In genomic region chr12:108035412-108036078, GRCm38 (mm10) we compare ENCODE assay signal across 17 mouse cellular contexts. TPM values are rescaled to one million over a fixed set of nuclear protein-coding genes. Genes with fewer than 3 reads are reported as not detected.
DNase-seq lines count a peak whose midpoint lies in the region; ATAC-seq and TF ChIP-seq lines count a peak whose summit lies in the region.
"Had no signal": no experiment of that assay in that cellular context is flagged by ENCODE, and none has a peak within 500 bp of the region (broad histone marks: within the 10 kb centered on the region; RNA-seq: fewer than 3 reads in every experiment).

No protein-coding gene starts in this region.

- ATAC-seq in intestine, embryonic 16.5 days: peak; percentile 82
- peak; percentile 84 for ATAC-seq in stomach, postnatal 0 days (ENCODE audit: low FRiP score, low TSS enrichment)
- ATAC-seq in hindbrain, embryonic 11.5 days (ENCODE audit: low FRiP score): no peak
- no peak for ATAC-seq in erythroblast, adult 5-6 weeks (replicated peaks; ENCODE audit: low FRiP score, poor library complexity, severe bottlenecking)
- ATAC-seq: forebrain, embryonic 14.5 days had no signal

- TF ChIP-seq CTCF in kidney, adult 2 months (conservative IDR thresholded peaks at IDR 0.05; ENCODE audit: insufficient read depth, insufficient read length, low read depth, low read length): no peak
- no peak for TF ChIP-seq CTCF in stomach, postnatal 0 days (IDR thresholded peaks at IDR 0.05; ENCODE audit: low read depth)

- no peak overlapping the region for H3K4me3 ChIP-seq in intestine, embryonic 16.5 days (ENCODE audit: low read length)
- H3K4me3 ChIP-seq in kidney, adult 2 months (ENCODE audit: insufficient read depth, low read depth, low read length): no peak overlapping the region
- H3K4me3 ChIP-seq in stomach, postnatal 0 days (ENCODE audit: low read depth, low read length): no peak overlapping the region
- H3K4me3 ChIP-seq in hindbrain, embryonic 11.5 days (ENCODE audit: low read depth, low read length): no peak overlapping the region
- H3K4me3 ChIP-seq: heart, embryonic 15.5 days; hindbrain, embryonic 10.5 days; limb, embryonic 12.5 days; neural tube, embryonic 13.5 days had no signal

- H3K9me3 ChIP-seq in intestine, embryonic 16.5 days (ENCODE audit: control insufficient read depth, low read length): no peaks in the 10 kb centered on the region
- no peaks in the 10 kb centered on the region for H3K9me3 ChIP-seq in stomach, postnatal 0 days (ENCODE audit: control insufficient read depth, low read length)
- H3K9me3 ChIP-seq in hindbrain, embryonic 11.5 days (ENCODE audit: control insufficient read depth, low read length): no peaks in the 10 kb centered on the region
- H3K9me3 ChIP-seq: heart, embryonic 15.5 days; hindbrain, embryonic 10.5 days; neural tube, embryonic 13.5 days had no signal

- TF ChIP-seq EP300 in stomach, postnatal 0 days (optimal IDR thresholded peaks at IDR 0.05): no peak

- H3K4me2 ChIP-seq in intestine, embryonic 16.5 days (ENCODE audit: low read depth, low read length): peak overlapping the region; percentile 28; the same call in 1 of the 2 replicates
- H3K4me2 ChIP-seq in stomach, postnatal 0 days (replicated peaks; ENCODE audit: low read depth): 0 out of 2 replicates have a peak overlapping the region, but pooled peaks have one; percentile 8
- no peak overlapping the region for H3K4me2 ChIP-seq in hindbrain, embryonic 11.5 days (replicated peaks; ENCODE audit: low read depth, low read length)
- H3K4me2 ChIP-seq: heart, embryonic 15.5 days; limb, embryonic 12.5 days; neural tube, embryonic 13.5 days had no signal

- DNase-seq in kidney, adult 2 months: peak; percentile 94
- DNase-seq in kidney, postnatal 25 days: peak; percentile 79 to 93
- DNase-seq in stomach, postnatal 0 days (ENCODE audit: low spot score): peak; percentile 70
- DNase-seq in hindbrain, embryonic 11.5 days (ENCODE audit: low spot score): no peak
- no peak for DNase-seq in adrenal gland, adult (ENCODE audit: inconsistent age in 2 of 2, low spot score in 1 of 2)
- DNase-seq: adrenal gland, postnatal 10 days; cerebellum, adult 9-11 months; heart, adult 11 months had no signal

- peaks cover 8% of the 10 kb centered on the region; the same call in 1 of the 2 replicates for H3K4me1 ChIP-seq in intestine, embryonic 16.5 days (ENCODE audit: control insufficient read depth, insufficient read depth, low read length)
- H3K4me1 ChIP-seq in kidney, adult 2 months (ENCODE audit: control insufficient read depth, insufficient read depth, low read length): peaks cover 6% of the 10 kb centered on the region; the same call in 1 of the 2 replicates
- H3K4me1 ChIP-seq in stomach, postnatal 0 days (replicated peaks; ENCODE audit: control insufficient read depth, insufficient read depth): no peaks in the 10 kb centered on the region
- no peaks in the 10 kb centered on the region for H3K4me1 ChIP-seq in hindbrain, embryonic 11.5 days (replicated peaks; ENCODE audit: control insufficient read depth, insufficient read depth, low read length)
- H3K4me1 ChIP-seq: heart, embryonic 15.5 days; neural tube, embryonic 13.5 days had no signal

- H3K27me3 ChIP-seq in intestine, embryonic 16.5 days (replicated peaks; ENCODE audit: control insufficient read depth, insufficient read depth, low read length): no peaks in the 10 kb centered on the region
- no peaks in the 10 kb centered on the region for H3K27me3 ChIP-seq in kidney, adult 2 months (replicated peaks; ENCODE audit: control insufficient read depth, insufficient read depth, low read length)
- no peaks in the 10 kb centered on the region for H3K27me3 ChIP-seq in stomach, postnatal 0 days (ENCODE audit: control insufficient read depth, insufficient read depth, low read length)
- no peaks in the 10 kb centered on the region for H3K27me3 ChIP-seq in hindbrain, embryonic 11.5 days (ENCODE audit: control insufficient read depth, insufficient read depth, low read length)
- H3K27me3 ChIP-seq: neural tube, embryonic 13.5 days had no signal

- H3K27ac ChIP-seq in intestine, embryonic 16.5 days (ENCODE audit: low read length): peak overlapping the region; percentile 93
- H3K27ac ChIP-seq in kidney, adult 2 months (ENCODE audit: insufficient read depth, low read depth, low read length): peak overlapping the region; percentile 84
- no peak overlapping the region for H3K27ac ChIP-seq in stomach, postnatal 0 days (replicated peaks)
- no peak overlapping the region for H3K27ac ChIP-seq in hindbrain, embryonic 11.5 days (ENCODE audit: low read depth, low read length)
- H3K27ac ChIP-seq: heart, embryonic 15.5 days; hindbrain, embryonic 10.5 days; limb, embryonic 12.5 days; neural tube, embryonic 13.5 days had no signal

- H3K9ac ChIP-seq in intestine, embryonic 16.5 days (ENCODE audit: low read depth, low read length): no peak overlapping the region
- no peak overlapping the region for H3K9ac ChIP-seq in stomach, postnatal 0 days (ENCODE audit: low read length)
- H3K9ac ChIP-seq in hindbrain, embryonic 11.5 days (ENCODE audit: low read depth, low read length): no peak overlapping the region
- H3K9ac ChIP-seq: heart, embryonic 15.5 days; limb, embryonic 12.5 days; neural tube, embryonic 13.5 days had no signal

- no peaks in the 10 kb centered on the region for H3K36me3 ChIP-seq in intestine, embryonic 16.5 days (ENCODE audit: control insufficient read depth, insufficient read depth, low read length)
- no peaks in the 10 kb centered on the region for H3K36me3 ChIP-seq in kidney, adult 2 months (ENCODE audit: control insufficient read depth, insufficient read depth, low read length)
- no peaks in the 10 kb centered on the region for H3K36me3 ChIP-seq in stomach, postnatal 0 days (ENCODE audit: control insufficient read depth, insufficient read depth, low read length)
- no peaks in the 10 kb centered on the region for H3K36me3 ChIP-seq in hindbrain, embryonic 11.5 days (ENCODE audit: control insufficient read depth, insufficient read depth, low read length)
- H3K36me3 ChIP-seq: heart, embryonic 15.5 days; hindbrain, embryonic 10.5 days; limb, embryonic 12.5 days; neural tube, embryonic 13.5 days had no signal

- no peak for TF ChIP-seq POLR2A in kidney, adult 2 months (IDR thresholded peaks at IDR 0.05; ENCODE audit: low read depth, low read length)

- 54% methylated on average over 13 of the region's 13 CpGs for WGBS in intestine, embryonic 16.5 days
- WGBS in kidney, adult 2 months: 36% methylated on average over 13 of the region's 13 CpGs
- WGBS in stomach, postnatal 0 days: 53% methylated on average over 13 of the region's 13 CpGs
- WGBS in hindbrain, embryonic 11.5 days: 83% methylated on average over 13 of the region's 13 CpGs

RNA-seq across cellular contexts. Expression of gene Bcl11b, which starts 32.1 kb away (rescaled TPM):
- 3.4 and 5.5 TPM in 2 replicates for polyA plus RNA-seq in intestine, embryonic 16.5 days (2015; fragmentation: Nextera tagmentation; extraction: Ambion mirVana)
- polyA plus RNA-seq in kidney, adult 2 months (2012; rRNA removed): 4.9 and 5.4 TPM in 2 replicates
- polyA plus RNA-seq in stomach, postnatal 0 days (2015; fragmentation: Nextera tagmentation; extraction: Ambion mirVana): 4.6 TPM in 2 replicates
- polyA plus RNA-seq in hindbrain, embryonic 11.5 days (2014; fragmentation: Nextera tagmentation; extraction: Ambion mirVana): 6.8 and 8.4 TPM in 2 replicates
- total RNA-seq in erythroblast, adult 5-6 weeks (2015; ENCODE audit: low replicate concordance): 0.21 TPM in 1 of 2 replicates, not detected in the other
- total RNA-seq in erythroblast, adult 5-6 weeks (2017; ENCODE audit: low replicate concordance): 0.28 TPM in 1 of 2 replicates, not detected in the other
- total RNA-seq: gastrocnemius, adult 18-20 months; MEL had no signal

Comparison
In these comparisons a context has a peak if more than half of its experiments do, and no peak if none do; other contexts are left out.
1. ATAC-seq: peak in intestine, embryonic 16.5 days (single experiment) and stomach, postnatal 0 days (single experiment); none in hindbrain, embryonic 11.5 days (single experiment) and erythroblast, adult 5-6 weeks (single experiment).
2. H3K27ac ChIP-seq: peak in intestine, embryonic 16.5 days (single experiment) and kidney, adult 2 months (single experiment); none in stomach, postnatal 0 days (single experiment) and hindbrain, embryonic 11.5 days (single experiment).
3. DNase-seq: peak in kidney, adult 2 months (single experiment), kidney, postnatal 25 days (2 of 2) and stomach, postnatal 0 days (single experiment); none in hindbrain, embryonic 11.5 days (single experiment) and adrenal gland, adult (0 of 2).